Mouse (Mus musculus) midbrain, embryonic 12.5 days (tissue): ENCODE data around the gene Prr22. TPM values are rescaled to one million over a fixed set of nuclear protein-coding genes. Genes with fewer than 3 reads are reported as not detected.
A peak's percentile ranks its signal among the peaks of the same experiment; 100 is the strongest.

Experiments
- ATAC-seq: fragments of 200-750 bp; cut with Nextera tagmentation; 2 replicates; pipeline ENCODE4 v1.8.0; 2017; ENCODE audit warnings: low read depth, moderate TSS enrichment, moderate library complexity; ENCODE audit not compliant: low FRiP score
- H3K27ac ChIP-seq: fragments of 300-500 bp; sonication (generic); replicated peaks from 2 replicates; pipeline ENCODE4 v1.5.1; 2016; ENCODE audit warnings: mild to moderate bottlenecking
- H3K27me3 ChIP-seq: fragments of 300-500 bp; sonication (generic); 2 replicates; pipeline ENCODE4 v1.6.1; 2016; ENCODE audit warnings: mild to moderate bottlenecking
- H3K36me3 ChIP-seq: fragments of 300-500 bp; sonication (generic); 2 replicates; pipeline ENCODE4 v1.6.1; 2016
- H3K4me1 ChIP-seq: fragments of 300-500 bp; sonication (generic); 2 replicates; pipeline ENCODE4 v1.6.1; 2016
- H3K4me2 ChIP-seq: fragments of 300-500 bp; sonication (generic); replicated peaks from 2 replicates; pipeline ENCODE4 v1.6.1; 2016; ENCODE audit warnings: mild to moderate bottlenecking, moderate library complexity
- H3K4me3 ChIP-seq: fragments of 300-500 bp; sonication (generic); 2 replicates; pipeline ENCODE4 v1.5.1; 2016; ENCODE audit warnings: mild to moderate bottlenecking
- H3K9ac ChIP-seq: fragments of 300-500 bp; sonication (generic); replicated peaks from 2 replicates; pipeline ENCODE4 v1.6.1; 2016; ENCODE audit warnings: mild to moderate bottlenecking, moderate library complexity
- H3K9me3 ChIP-seq: fragments of 300-500 bp; sonication (generic); 2 replicates; pipeline ENCODE4 v1.6.1; 2016; ENCODE audit warnings: mild to moderate bottlenecking
- WGBS: fragments of 180-500 bp; shearing (Covaris S2); methylation state at CpG from one replicate; pipeline ENCODE4 v1.1.7; 2016; 5-methylcytosine and 5-hydroxymethylcytosine counted together
- polyA plus RNA-seq: library from polyadenylated mRNA; unstranded; fragments of >200 nt; fragmentation: Nextera tagmentation; extraction: Ambion mirVana; gene quantifications from 2 replicates; pipeline ENCODE4 v1.2.1, GENCODE M21; 2016

Gene Prr22
- polyA plus RNA-seq, 1 experiment from 2014 or later: 2.0 TPM

DNA sequence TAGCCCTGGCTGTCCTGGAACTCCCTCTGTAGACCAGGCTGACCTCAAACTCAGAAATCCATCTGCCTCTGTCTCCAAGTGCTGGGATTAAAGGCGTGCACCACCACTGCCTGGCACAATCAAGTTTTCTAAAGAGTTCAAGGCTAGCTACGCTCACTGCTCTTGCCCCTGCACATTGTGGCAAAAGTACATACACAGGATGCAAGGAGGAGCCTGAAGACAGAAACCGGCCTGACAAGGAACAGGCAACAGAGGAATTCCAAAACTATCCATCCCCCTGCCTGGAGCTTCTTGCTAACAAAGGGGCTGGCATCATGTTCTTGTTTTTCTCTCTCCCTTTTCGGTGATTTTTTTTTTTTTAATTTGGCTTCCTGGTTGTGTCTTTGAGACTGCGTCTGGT, 25.9 kb upstream of the Prr22 start:
- no peak overlapping the region for H3K27ac ChIP-seq
- H3K4me3 ChIP-seq: no peak overlapping the region
- no peak for ATAC-seq
- no peaks in the 10 kb centered on the region for H3K36me3 ChIP-seq
- WGBS: 69% methylated on average over 5 of the region's 5 CpGs
- no peaks in the 10 kb centered on the region for H3K4me1 ChIP-seq
- H3K4me2 ChIP-seq: no peak overlapping the region
- no peak overlapping the region for H3K9ac ChIP-seq
- H3K27me3 ChIP-seq: peaks cover 10% of the 10 kb centered on the region
- no peaks in the 10 kb centered on the region for H3K9me3 ChIP-seq

DNA sequence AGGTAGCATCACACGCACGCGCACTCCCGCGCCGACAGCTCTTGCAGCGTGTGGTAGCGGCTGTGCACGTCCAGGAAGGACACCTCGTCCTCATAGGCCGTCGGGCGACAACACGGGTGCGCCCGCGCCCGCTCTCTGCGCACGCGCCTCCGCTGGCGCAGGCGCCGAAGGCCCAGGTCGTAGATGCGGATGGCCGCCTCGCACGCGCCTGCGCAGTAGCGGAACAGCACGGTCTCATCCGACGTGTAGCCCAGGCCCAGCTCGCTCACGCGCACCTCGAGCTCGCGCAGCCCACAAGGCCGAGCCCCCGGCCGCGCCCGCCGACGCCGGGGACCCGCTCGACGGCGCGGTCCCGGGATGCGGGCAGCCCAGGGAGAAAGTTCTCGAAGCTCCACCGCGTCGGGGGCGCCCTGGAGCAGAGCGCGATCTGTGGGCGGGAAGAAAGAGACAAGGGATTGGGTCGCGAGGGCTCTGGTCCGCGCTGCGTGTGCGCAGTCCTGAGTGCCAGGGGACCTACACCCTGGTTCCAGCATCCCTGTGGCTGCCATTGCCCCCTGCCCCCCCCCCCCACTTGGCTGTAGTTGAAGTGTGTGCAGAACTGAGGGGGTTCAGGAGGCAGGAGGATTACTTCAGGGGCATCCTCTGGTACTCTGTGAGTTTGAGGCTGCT, 18.5 kb upstream of the Prr22 start:
- no peaks in the 10 kb centered on the region for H3K36me3 ChIP-seq
- no peak overlapping the region for H3K27ac ChIP-seq
- H3K9me3 ChIP-seq: no peaks in the 10 kb centered on the region
- H3K4me1 ChIP-seq: no peaks in the 10 kb centered on the region
- 20% methylated on average over 71 of the region's 71 CpGs for WGBS
- peak overlapping the region; percentile 31 for H3K4me3 ChIP-seq
- peak; percentile 71 for ATAC-seq
- peak overlapping the region; percentile 36 for H3K4me2 ChIP-seq
- no peak overlapping the region for H3K9ac ChIP-seq
- H3K27me3 ChIP-seq: peaks cover 80% of the 10 kb centered on the region

DNA sequence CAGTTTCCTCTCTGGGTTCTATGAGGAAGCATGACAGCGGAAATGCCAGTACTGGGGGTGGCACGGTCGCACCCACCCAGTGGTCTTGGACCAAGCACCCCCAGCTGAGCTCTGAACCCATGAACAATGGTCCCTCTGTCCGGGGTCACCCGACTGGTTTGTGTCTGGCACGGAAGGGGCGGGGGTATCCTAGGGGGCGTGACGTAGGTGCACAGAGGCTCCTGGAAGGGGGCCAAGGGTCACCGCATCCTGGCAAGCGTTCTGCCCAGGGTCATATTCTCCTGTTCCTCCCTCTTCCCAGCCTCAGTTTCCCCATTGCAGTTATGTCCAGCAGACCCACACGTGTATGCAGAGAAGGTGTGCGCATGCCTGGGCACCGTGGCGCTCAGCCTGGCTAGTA, 16.6 kb upstream of the Prr22 start:
- Histone ChIP-seq H3K9me3 (no peaks in the 10 kb centered on the region), H3K9ac (no peak overlapping the region), H3K27me3 (peaks cover 89% of the 10 kb centered on the region), H3K36me3 (no peaks in the 10 kb centered on the region), H3K4me1 (peaks cover 13% of the 10 kb centered on the region), H3K4me3 (no peak overlapping the region), H3K27ac (no peak overlapping the region), H3K4me2 (no peak overlapping the region)
- ATAC-seq: no peak
- 25% methylated on average over 15 of the region's 15 CpGs for WGBS

DNA sequence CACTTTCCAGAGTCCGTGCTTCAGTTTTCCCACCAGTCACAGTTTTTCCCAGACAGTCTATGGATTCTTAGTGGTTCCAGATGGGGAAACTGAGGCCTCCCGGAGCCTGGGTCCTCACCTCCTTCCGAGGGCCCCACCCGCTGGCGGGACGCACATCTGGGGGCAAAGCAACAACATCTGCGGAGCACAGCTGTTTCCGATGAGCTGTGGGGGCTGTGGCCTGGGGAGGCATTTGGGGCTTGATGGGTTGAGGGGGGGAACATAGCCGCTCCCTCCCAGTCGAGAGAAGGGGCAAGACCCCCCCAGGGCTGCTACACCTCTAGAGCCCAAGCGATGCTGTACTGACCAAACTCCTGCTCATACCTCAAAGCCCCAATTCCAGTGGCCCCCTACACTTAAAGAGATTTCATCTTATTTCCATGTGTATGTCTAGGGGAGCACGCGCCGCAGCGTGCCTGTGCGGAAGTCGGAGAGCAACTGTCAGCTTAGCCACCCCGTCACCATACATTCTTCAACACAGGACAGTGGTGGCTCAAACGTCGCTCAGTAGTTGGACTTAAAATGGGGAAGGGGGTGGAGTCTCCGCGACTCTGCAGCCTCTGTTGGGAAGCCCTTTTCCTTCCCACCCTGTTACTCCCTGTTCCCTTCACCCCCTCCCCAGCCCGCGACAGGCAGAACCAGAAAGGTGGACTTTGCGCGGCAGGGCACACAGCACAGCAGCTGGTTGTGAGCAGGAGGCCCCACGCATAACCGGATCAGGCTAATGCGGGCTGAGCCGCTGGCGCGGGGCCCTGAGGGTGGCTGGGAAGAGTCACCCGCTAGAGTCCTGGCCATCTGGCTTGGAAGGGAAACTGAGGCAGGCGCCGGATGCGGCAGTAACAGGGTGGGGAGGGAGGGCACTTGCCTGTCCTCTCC, 15.5 kb upstream of the Prr22 start:
- Histone ChIP-seq H3K4me1 (peaks cover 17% of the 10 kb centered on the region), H3K4me2 (no peak overlapping the region), H3K36me3 (no peaks in the 10 kb centered on the region), H3K27me3 (peaks cover 100% of the 10 kb centered on the region), H3K27ac (no peak overlapping the region), H3K4me3 (no peak overlapping the region), H3K9ac (no peak overlapping the region), H3K9me3 (no peaks in the 10 kb centered on the region)
- ATAC-seq: no peak
- WGBS: 15% methylated on average over 36 of the region's 36 CpGs

DNA sequence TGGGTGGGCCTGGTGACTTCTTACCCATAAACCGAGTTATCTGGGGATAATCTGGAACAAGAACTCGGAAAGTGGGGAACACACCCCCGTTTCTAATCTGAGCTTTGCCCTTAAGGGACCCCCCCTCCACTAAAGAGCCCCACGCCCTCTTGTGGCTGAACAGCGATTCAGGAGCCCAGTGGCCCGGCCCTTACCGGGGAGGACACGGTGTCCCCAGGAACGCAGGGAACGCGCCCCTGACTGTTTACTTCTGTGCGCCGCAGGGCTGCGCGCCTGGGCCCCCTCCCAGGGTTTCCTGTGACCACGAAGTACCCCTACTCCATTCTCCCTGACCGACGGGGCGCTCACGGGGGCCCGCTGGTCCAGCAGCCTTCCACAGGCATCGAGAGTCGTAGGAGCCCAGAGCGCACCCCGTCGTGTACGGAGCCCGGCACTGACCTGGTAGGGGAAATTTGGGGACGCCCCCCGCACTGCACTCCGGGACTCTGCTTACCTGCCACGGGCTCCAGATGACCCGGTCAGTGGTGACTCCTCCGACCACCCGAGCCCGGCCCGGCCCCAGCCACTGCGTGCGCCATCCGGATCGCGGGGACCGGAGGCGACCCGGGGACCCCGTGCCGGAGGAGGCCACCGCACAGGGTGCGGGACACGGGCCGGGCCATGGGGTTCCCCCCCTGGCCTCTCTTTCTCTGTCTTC, 13.2 kb upstream of the Prr22 start:
- H3K27ac ChIP-seq: no peak overlapping the region
- 3% methylated on average over 41 of the region's 51 CpGs for WGBS

DNA sequence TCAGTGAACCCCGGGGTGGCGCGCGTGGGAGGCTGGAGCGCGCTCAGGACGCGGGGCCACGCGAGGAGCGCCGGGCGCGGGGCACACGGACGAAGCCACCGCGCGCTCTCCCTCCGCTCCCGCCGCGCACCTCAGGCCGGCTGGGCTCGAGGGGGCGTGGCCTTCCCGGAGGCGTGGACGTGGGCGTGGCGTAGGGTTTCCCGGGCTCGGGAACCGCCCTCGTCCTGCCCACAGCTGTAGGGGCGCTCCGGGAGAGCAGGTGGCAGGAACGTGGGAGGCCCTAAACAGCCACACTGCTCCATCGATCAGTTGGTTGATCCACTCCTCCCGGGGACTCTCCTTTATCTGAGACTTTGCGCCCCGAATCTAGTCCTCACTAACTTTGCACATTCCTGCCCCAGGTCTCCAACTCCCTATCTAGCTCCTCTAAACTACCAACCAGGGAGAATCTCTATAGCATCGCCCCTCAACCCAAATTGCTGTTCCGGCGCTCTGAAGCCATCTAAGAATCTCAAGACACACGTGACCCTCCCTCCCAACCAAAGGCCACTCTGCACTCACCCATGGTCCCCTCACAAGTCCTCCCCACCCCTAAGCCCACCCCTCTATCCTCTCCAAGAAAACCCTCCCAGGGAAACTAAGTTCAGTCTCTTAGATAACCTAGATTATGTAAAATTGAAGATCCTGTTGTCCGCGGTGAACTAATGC, 12.5 kb upstream of the Prr22 start, which contains the start of gene Nrtn:
Gene Nrtn (minus strand): TSS at position 115 of the 708 bp plus-strand sequence.
- peaks cover 29% of the 10 kb centered on the region for H3K4me1 ChIP-seq
- H3K4me2 ChIP-seq: peak within 1 kb of the TSS; percentile 57
- peak within 1 kb of the TSS; percentile 28 for H3K9ac ChIP-seq
- no peak within 1 kb of the TSS; the same call in 1 of the 2 replicates for H3K27ac ChIP-seq
- H3K36me3 ChIP-seq: no peaks in the 10 kb centered on the region
- no peaks in the 10 kb centered on the region for H3K9me3 ChIP-seq
- WGBS: 1% methylated on average over 48 of the region's 48 CpGs
- H3K4me3 ChIP-seq: peak within 1 kb of the TSS; percentile 41
- H3K27me3 ChIP-seq: peaks cover 89% of the 10 kb centered on the region
- ATAC-seq: peak; percentile 10

More for the DNA sequence above, 13.2 kb upstream of the Prr22 start:
- H3K27me3 ChIP-seq: peaks cover 96% of the 10 kb centered on the region
- H3K9ac ChIP-seq: peak overlapping the region; percentile 28
- peak overlapping the region; percentile 41 for H3K4me3 ChIP-seq
- no peaks in the 10 kb centered on the region for H3K9me3 ChIP-seq
- H3K4me1 ChIP-seq: peaks cover 23% of the 10 kb centered on the region
- H3K36me3 ChIP-seq: no peaks in the 10 kb centered on the region
- ATAC-seq: peak; percentile 9; the same call in 1 of the 2 replicates
- H3K4me2 ChIP-seq: peak overlapping the region; percentile 57

DNA sequence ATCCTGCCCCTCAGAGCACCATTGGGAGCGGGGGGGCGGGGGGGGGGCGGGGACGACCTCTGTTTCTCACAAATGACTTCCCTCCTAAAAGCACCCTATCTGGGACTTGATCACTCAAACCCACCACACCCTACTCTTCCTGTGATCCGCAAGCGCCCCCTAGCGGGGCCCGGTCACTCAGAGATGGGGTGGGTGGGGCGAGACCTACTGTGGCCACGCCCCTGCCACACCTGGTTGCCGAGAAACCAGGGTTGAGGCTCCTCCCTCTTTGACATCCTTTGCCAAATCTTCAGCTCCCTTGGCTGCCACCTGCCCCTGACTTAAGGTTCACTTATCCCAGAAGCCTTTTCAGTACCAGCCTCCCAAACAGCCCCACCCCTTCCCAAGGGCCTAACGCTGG, 11.9 kb upstream of the Prr22 start:
- Histone ChIP-seq H3K4me3 (no peak overlapping the region), H3K4me1 (peaks cover 35% of the 10 kb centered on the region), H3K4me2 (0 out of 2 replicates have a peak overlapping the region, but pooled peaks have one; percentile 57), H3K27ac (no peak overlapping the region), H3K9me3 (no peaks in the 10 kb centered on the region), H3K36me3 (no peaks in the 10 kb centered on the region), H3K9ac (no peak overlapping the region), H3K27me3 (peaks cover 83% of the 10 kb centered on the region)
- 4% methylated on average over 12 of the region's 12 CpGs for WGBS
- no peak for ATAC-seq

DNA sequence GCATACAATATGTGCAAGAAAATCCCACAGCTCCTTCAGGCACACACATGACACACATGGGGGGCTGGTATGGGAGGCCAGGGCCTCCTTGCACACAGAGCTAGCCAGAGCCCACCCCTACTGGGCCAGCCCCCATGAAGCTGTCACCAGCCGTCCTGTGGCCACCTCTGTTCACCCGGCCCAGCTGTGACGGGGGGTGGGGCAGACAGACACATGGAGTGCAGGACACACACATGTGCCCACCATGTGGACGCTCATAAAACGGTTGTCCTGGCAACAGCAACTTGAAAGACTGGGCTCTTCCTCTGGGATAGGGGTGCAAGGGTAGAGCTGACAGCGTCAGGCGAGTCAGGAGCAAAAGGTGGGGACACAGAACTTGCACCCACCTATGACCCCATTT, 10.8 kb upstream of the Prr22 start:
- Histone ChIP-seq H3K9ac (peak overlapping the region; percentile 2; the same call in 1 of the 2 replicates), H3K36me3 (no peaks in the 10 kb centered on the region), H3K4me2 (no peak overlapping the region), H3K4me3 (no peak overlapping the region), H3K27ac (no peak overlapping the region), H3K4me1 (peaks cover 35% of the 10 kb centered on the region), H3K9me3 (no peaks in the 10 kb centered on the region), H3K27me3 (peaks cover 72% of the 10 kb centered on the region)
- ATAC-seq: no peak
- 57% methylated on average over 7 of the region's 7 CpGs for WGBS

DNA sequence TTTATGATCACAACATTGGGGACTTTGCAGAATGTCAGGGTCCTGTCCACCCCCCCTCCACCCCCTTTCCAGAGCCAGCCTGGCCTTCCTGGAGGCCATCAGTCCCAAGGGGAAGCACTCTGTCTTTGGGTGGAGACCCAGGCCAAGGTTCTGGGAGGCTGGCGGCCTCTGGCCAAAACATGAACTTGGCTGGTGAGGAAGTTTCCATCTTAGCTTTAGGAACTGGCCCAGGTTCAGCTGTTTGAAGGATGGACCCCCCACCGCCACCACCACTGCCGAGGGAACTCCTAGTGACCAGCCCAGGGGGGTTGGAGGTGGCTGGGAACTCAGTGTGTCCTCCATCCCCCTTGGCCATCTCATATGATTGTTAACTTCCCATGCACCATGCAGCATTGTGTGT, 9.0 kb upstream of the Prr22 start:
- H3K4me1 ChIP-seq: peaks cover 42% of the 10 kb centered on the region
- H3K36me3 ChIP-seq: no peaks in the 10 kb centered on the region
- no peak overlapping the region for H3K9ac ChIP-seq
- 76% methylated on average over 3 of the region's 3 CpGs for WGBS
- no peak overlapping the region for H3K4me3 ChIP-seq
- H3K27me3 ChIP-seq: peaks cover 54% of the 10 kb centered on the region
- 0 out of 2 replicates have a peak overlapping the region, but pooled peaks have one; percentile 69 for H3K4me2 ChIP-seq
- H3K9me3 ChIP-seq: no peaks in the 10 kb centered on the region
- ATAC-seq: no peak
- 0 out of 2 replicates have a peak overlapping the region, but pooled peaks have one; percentile 95 for H3K27ac ChIP-seq

DNA sequence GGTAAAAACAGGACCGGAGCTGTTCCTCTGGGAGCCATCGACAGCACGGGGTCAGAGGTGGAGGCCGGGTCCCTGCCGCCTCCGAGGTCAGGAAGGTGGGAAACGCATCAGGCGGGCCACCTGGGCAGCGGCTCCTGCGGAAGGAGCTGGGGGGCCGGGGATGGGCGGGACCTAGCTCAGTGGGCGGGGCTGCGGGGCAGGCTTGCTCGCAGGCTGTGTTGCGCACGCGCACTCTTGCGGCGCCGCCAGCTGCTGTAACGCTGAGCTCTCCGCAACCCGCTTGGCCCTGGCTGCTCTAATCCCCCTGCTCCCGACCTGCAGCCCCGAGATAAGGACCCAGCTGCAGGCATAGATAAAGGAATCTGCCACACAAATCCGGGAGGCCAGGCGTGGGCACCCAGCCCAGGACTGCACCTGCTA, 8.0 kb upstream of the Prr22 start:
- Histone ChIP-seq H3K9ac (peak overlapping the region; percentile 60), H3K4me1 (peaks cover 38% of the 10 kb centered on the region), H3K4me2 (peak overlapping the region; percentile 69), H3K9me3 (no peaks in the 10 kb centered on the region), H3K27me3 (peaks cover 44% of the 10 kb centered on the region), H3K27ac (peak overlapping the region; percentile 95), H3K4me3 (peak overlapping the region; percentile 50), H3K36me3 (peaks cover 5% of the 10 kb centered on the region)
- under 1% methylated on average over 28 of the region's 28 CpGs for WGBS
- peak; percentile 44 for ATAC-seq
